Mouse (Mus musculus) forebrain, embryonic 13.5 days (tissue): ENCODE data around the gene Phldb2. TPM values are rescaled to one million over a fixed set of nuclear protein-coding genes. Genes with fewer than 3 reads are reported as not detected.

Experiments used
- ATAC-seq: fragments of 200-750 bp; cut with Nextera tagmentation; 2 replicates; pipeline ENCODE4 v1.8.0; 2017
- H3K27ac ChIP-seq: fragments of 300-500 bp; sonication (generic); 2 replicates; pipeline ENCODE4 v1.5.1; 2015; ENCODE audit warnings: inconsistent platforms, mild to moderate bottlenecking, moderate library complexity
- H3K27me3 ChIP-seq: fragments of 300-500 bp; sonication (generic); 2 replicates; pipeline ENCODE4 v1.6.1; 2015; ENCODE audit warnings: mild to moderate bottlenecking, inconsistent platforms
- H3K36me3 ChIP-seq: fragments of 300-500 bp; sonication (generic); 2 replicates; pipeline ENCODE4 v1.6.1; 2015; ENCODE audit warnings: mild to moderate bottlenecking, inconsistent platforms; ENCODE audit not compliant: poor library complexity, severe bottlenecking
- H3K4me1 ChIP-seq: fragments of 300-500 bp; sonication (generic); 2 replicates; pipeline ENCODE4 v1.6.1; 2015; ENCODE audit warnings: inconsistent platforms
- H3K4me2 ChIP-seq: fragments of 300-500 bp; sonication (generic); 2 replicates; pipeline ENCODE4 v1.6.1; 2015; ENCODE audit warnings: inconsistent platforms, mild to moderate bottlenecking, moderate library complexity
- H3K4me3 ChIP-seq: fragments of 300-500 bp; sonication (generic); 2 replicates; pipeline ENCODE4 v1.5.1; 2015; ENCODE audit warnings: mild to moderate bottlenecking, inconsistent platforms
- H3K9ac ChIP-seq: fragments of 300-500 bp; sonication (generic); 2 replicates; pipeline ENCODE4 v1.6.1; 2015; ENCODE audit warnings: mild to moderate bottlenecking, inconsistent platforms
- H3K9me3 ChIP-seq: fragments of 300-500 bp; sonication (generic); replicated peaks from 2 replicates; pipeline ENCODE4 v1.6.1; 2016; ENCODE audit warnings: inconsistent platforms
- WGBS: fragments of 180-500 bp; shearing (Covaris S2); methylation state at CpG from one replicate; pipeline ENCODE4 v1.1.7; 2015; 5-methylcytosine and 5-hydroxymethylcytosine counted together
- polyA plus RNA-seq: library from polyadenylated mRNA; unstranded; fragments of >200 nt; fragmentation: Nextera tagmentation; extraction: Ambion mirVana; gene quantifications from 2 replicates; pipeline ENCODE4 v1.2.1, GENCODE M21; 2015

Phldb2 gene
- polyA plus RNA-seq, 1 experiment from 2014 or later, result 11.3 TPM

- 87% methylated on average over 2 of the region's 2 CpGs for WGBS
- ATAC-seq, result no peak
- no peaks in the 10 kb centered on the region for H3K27me3 ChIP-seq
- H3K9ac ChIP-seq, result no peak overlapping the region
- no peaks in the 10 kb centered on the region for H3K36me3 ChIP-seq
- no peak overlapping the region for H3K27ac ChIP-seq
- H3K9me3 ChIP-seq, result no peaks in the 10 kb centered on the region
- H3K4me2 ChIP-seq, result no peak overlapping the region
- no peak overlapping the region for H3K4me3 ChIP-seq
- no peaks in the 10 kb centered on the region for H3K4me1 ChIP-seq
These were observed 69.2 kb downstream of the Phldb2 start for GRCm38 (mm10) chr16:45884194-45884593.

GRCm38 (mm10) chr16:45881177-45881832, 72.1 kb downstream of the Phldb2 start:
- H3K27me3 ChIP-seq, result no peaks in the 10 kb centered on the region
- no peak overlapping the region for H3K4me3 ChIP-seq
- H3K27ac ChIP-seq, result no peak overlapping the region
- H3K36me3 ChIP-seq, result no peaks in the 10 kb centered on the region
- H3K4me1 ChIP-seq, result no peaks in the 10 kb centered on the region
- H3K9me3 ChIP-seq, result no peaks in the 10 kb centered on the region
- WGBS, result 90% methylated on average over 7 of the region's 7 CpGs
- no peak overlapping the region for H3K9ac ChIP-seq
- ATAC-seq, result no peak
- no peak overlapping the region for H3K4me2 ChIP-seq

- H3K36me3 ChIP-seq, result no peaks in the 10 kb centered on the region
- no peaks in the 10 kb centered on the region for H3K9me3 ChIP-seq
- no peaks in the 10 kb centered on the region for H3K27me3 ChIP-seq
- H3K4me2 ChIP-seq, result no peak overlapping the region
- no peak overlapping the region for H3K27ac ChIP-seq
- no peak overlapping the region for H3K9ac ChIP-seq
- no peak overlapping the region for H3K4me3 ChIP-seq
- ATAC-seq, result no peak
- 85% methylated on average over 6 of the region's 6 CpGs for WGBS
- H3K4me1 ChIP-seq, result no peaks in the 10 kb centered on the region
These were observed 73.2 kb downstream of the Phldb2 start for GRCm38 (mm10) chr16:45880101-45880751.

GRCm38 (mm10) chr16:45877739-45878138, 75.7 kb downstream of the Phldb2 start:
- H3K36me3 ChIP-seq, result no peaks in the 10 kb centered on the region
- H3K4me3 ChIP-seq, result no peak overlapping the region
- H3K27me3 ChIP-seq, result no peaks in the 10 kb centered on the region
- no peak for ATAC-seq
- no peak overlapping the region for H3K9ac ChIP-seq
- H3K27ac ChIP-seq, result no peak overlapping the region
- no peak overlapping the region for H3K4me2 ChIP-seq
- WGBS, result 86% methylated on average over 1 of the region's 1 CpGs
- no peaks in the 10 kb centered on the region for H3K4me1 ChIP-seq
- H3K9me3 ChIP-seq, result no peaks in the 10 kb centered on the region

- ATAC-seq, result no peak
- Histone ChIP-seq H3K27ac (no peak overlapping the region), H3K36me3 (no peaks in the 10 kb centered on the region), H3K4me3 (no peak overlapping the region), H3K4me1 (no peaks in the 10 kb centered on the region), H3K4me2 (no peak overlapping the region), H3K27me3 (no peaks in the 10 kb centered on the region), H3K9ac (no peak overlapping the region), H3K9me3 (no peaks in the 10 kb centered on the region)
- 85% methylated on average over 5 of the region's 5 CpGs for WGBS
These were observed 76.2 kb downstream of the Phldb2 start for GRCm38 (mm10) chr16:45877171-45877570.

GRCm38 (mm10) chr16:45873397-45873796, 80.0 kb downstream of the Phldb2 start:
- no peak for ATAC-seq
- Histone ChIP-seq H3K36me3 (no peaks in the 10 kb centered on the region), H3K4me2 (no peak overlapping the region), H3K4me1 (no peaks in the 10 kb centered on the region), H3K27ac (no peak overlapping the region), H3K9me3 (no peaks in the 10 kb centered on the region), H3K9ac (no peak overlapping the region), H3K27me3 (no peaks in the 10 kb centered on the region), H3K4me3 (no peak overlapping the region)
- 88% methylated on average over 4 of the region's 4 CpGs for WGBS

GRCm38 (mm10) chr16:45871286-45871976, 82.0 kb downstream of the Phldb2 start:
- no peak for ATAC-seq
- Histone ChIP-seq H3K4me3 (no peak overlapping the region), H3K27ac (no peak overlapping the region), H3K9me3 (no peaks in the 10 kb centered on the region), H3K4me1 (no peaks in the 10 kb centered on the region), H3K36me3 (no peaks in the 10 kb centered on the region), H3K4me2 (no peak overlapping the region), H3K27me3 (no peaks in the 10 kb centered on the region), H3K9ac (no peak overlapping the region)
- WGBS, result 83% methylated on average over 10 of the region's 10 CpGs

GRCm38 (mm10) chr16:45870651-45871050, 82.7 kb downstream of the Phldb2 start:
- no peak for ATAC-seq
- no peak overlapping the region for H3K27ac ChIP-seq
- H3K36me3 ChIP-seq, result no peaks in the 10 kb centered on the region
- H3K4me1 ChIP-seq, result no peaks in the 10 kb centered on the region
- H3K9ac ChIP-seq, result no peak overlapping the region
- WGBS, result 70% methylated on average over 2 of the region's 2 CpGs
- no peak overlapping the region for H3K4me3 ChIP-seq
- H3K4me2 ChIP-seq, result no peak overlapping the region
- no peaks in the 10 kb centered on the region for H3K27me3 ChIP-seq
- H3K9me3 ChIP-seq, result no peaks in the 10 kb centered on the region

GRCm38 (mm10) chr16:45869044-45869443, 84.4 kb downstream of the Phldb2 start:
- Histone ChIP-seq H3K27ac (no peak overlapping the region), H3K27me3 (no peaks in the 10 kb centered on the region), H3K9ac (no peak overlapping the region), H3K4me1 (no peaks in the 10 kb centered on the region), H3K4me2 (no peak overlapping the region), H3K4me3 (no peak overlapping the region), H3K9me3 (no peaks in the 10 kb centered on the region), H3K36me3 (no peaks in the 10 kb centered on the region)
- WGBS, result 71% methylated on average over 3 of the region's 3 CpGs
- no peak for ATAC-seq

GRCm38 (mm10) chr16:45857277-45857863, 96.0 kb downstream of the Phldb2 start:
- WGBS, result 36% methylated on average over 5 of the region's 5 CpGs
- ATAC-seq, result no peak
- no peaks in the 10 kb centered on the region for H3K36me3 ChIP-seq
- H3K27ac ChIP-seq, result no peak overlapping the region
- H3K4me1 ChIP-seq, result no peaks in the 10 kb centered on the region
- no peak overlapping the region for H3K4me2 ChIP-seq
- no peaks in the 10 kb centered on the region for H3K27me3 ChIP-seq
- no peak overlapping the region for H3K4me3 ChIP-seq
- no peak overlapping the region for H3K9ac ChIP-seq
- no peaks in the 10 kb centered on the region for H3K9me3 ChIP-seq

- 90% methylated on average over 10 of the region's 10 CpGs for WGBS
- Histone ChIP-seq H3K36me3 (no peaks in the 10 kb centered on the region), H3K4me1 (no peaks in the 10 kb centered on the region), H3K4me3 (no peak overlapping the region), H3K27me3 (no peaks in the 10 kb centered on the region), H3K9me3 (no peaks in the 10 kb centered on the region), H3K27ac (no peak overlapping the region), H3K4me2 (no peak overlapping the region), H3K9ac (no peak overlapping the region)
- peak; percentile 51; the same call in 1 of the 2 replicates for ATAC-seq
These were observed 98.9 kb downstream of the Phldb2 start for GRCm38 (mm10) chr16:45854499-45854898.

GRCm38 (mm10) chr16:45849045-45849444, 104.4 kb downstream of the Phldb2 start:
- H3K27ac ChIP-seq, result no peak overlapping the region
- WGBS, result 86% methylated on average over 4 of the region's 4 CpGs
- no peaks in the 10 kb centered on the region for H3K36me3 ChIP-seq
- ATAC-seq, result no peak
- no peaks in the 10 kb centered on the region for H3K9me3 ChIP-seq
- no peak overlapping the region for H3K4me2 ChIP-seq
- H3K4me3 ChIP-seq, result no peak overlapping the region
- no peak overlapping the region for H3K9ac ChIP-seq
- H3K4me1 ChIP-seq, result peaks cover 8% of the 10 kb centered on the region; the same call in 1 of the 2 replicates
- no peaks in the 10 kb centered on the region for H3K27me3 ChIP-seq
